Mouse (Mus musculus) kidney, embryonic 14.5 days (tissue): ENCODE results near the gene Gm609. TPM values are rescaled to one million over a fixed set of nuclear protein-coding genes. Genes with fewer than 3 reads are reported as not detected.
"Not testable (repeated sequence)": the region's sequence is repeated elsewhere in the genome, so short reads cannot be mapped to it uniquely, and the experiment has no call there.

Experiments used
- ATAC-seq: fragments of 200-750 bp; cut with Nextera tagmentation; 2 replicates; pipeline ENCODE4 v1.8.0; 2017; ENCODE audit warnings: moderate number of reproducible peaks, mild to moderate bottlenecking, moderate TSS enrichment, moderate library complexity; ENCODE audit not compliant: low FRiP score, low TSS enrichment
- H3K27ac ChIP-seq: fragments of 300-500 bp; sonication (generic); 2 replicates; pipeline ENCODE4 v1.5.1; 2014; ENCODE audit warnings: low read depth, mild to moderate bottlenecking, low read length, moderate library complexity, mixed read lengths
- H3K27me3 ChIP-seq: fragments of 300-500 bp; sonication (generic); 2 replicates; pipeline ENCODE4 v1.6.1; 2014; ENCODE audit warnings: mild to moderate bottlenecking, low read length; ENCODE audit not compliant: control insufficient read depth, insufficient read depth
- H3K36me3 ChIP-seq: fragments of 300-500 bp; sonication (generic); 2 replicates; pipeline ENCODE4 v1.6.1; 2014; ENCODE audit warnings: low read length, mixed read lengths; ENCODE audit not compliant: control insufficient read depth, insufficient read depth
- H3K4me1 ChIP-seq: fragments of 300-500 bp; sonication (generic); 2 replicates; pipeline ENCODE4 v1.6.1; 2014; ENCODE audit warnings: low read length, mixed read lengths; ENCODE audit not compliant: control insufficient read depth, insufficient read depth
- H3K4me2 ChIP-seq: fragments of 300-500 bp; sonication (generic); replicated peaks from 2 replicates; pipeline ENCODE4 v1.6.1; 2014; ENCODE audit warnings: low read depth, mild to moderate bottlenecking, low read length
- H3K4me3 ChIP-seq: fragments of 300-500 bp; sonication (generic); 2 replicates; pipeline ENCODE4 v1.5.1; 2014; ENCODE audit warnings: mild to moderate bottlenecking, low read length
- H3K9ac ChIP-seq: fragments of 300-500 bp; sonication (generic); 2 replicates; pipeline ENCODE4 v1.6.1; 2014; ENCODE audit warnings: low read depth, mild to moderate bottlenecking, low read length, moderate library complexity
- H3K9me3 ChIP-seq: fragments of 300-500 bp; sonication (generic); 2 replicates; pipeline ENCODE4 v1.6.1; 2016; ENCODE audit warnings: low read length; ENCODE audit not compliant: control insufficient read depth
- WGBS: fragments of 180-500 bp; shearing (Covaris S2); extraction: QIAGEN DNeasy Blood & Tissue Kit; methylation state at CpG from one replicate; pipeline ENCODE4 v1.1.7; 2014; 5-methylcytosine and 5-hydroxymethylcytosine counted together
- polyA plus RNA-seq: library from polyadenylated mRNA; unstranded; fragments of >200 nt; fragmentation: Nextera tagmentation; extraction: Ambion mirVana; gene quantifications from 2 replicates; pipeline ENCODE4 v1.2.1, GENCODE M21; 2014

Gm609 gene
- 0.85 and 0.86 TPM in 2 replicates for polyA plus RNA-seq

- peak; percentile 92 for ATAC-seq
- Histone ChIP-seq H3K9ac (no peak within 1 kb of the TSS), H3K27ac (no peak within 1 kb of the TSS), H3K9me3 (no peaks in the 10 kb centered on the region), H3K4me3 (no peak within 1 kb of the TSS), H3K27me3 (no peaks in the 10 kb centered on the region), H3K4me1 (no peaks in the 10 kb centered on the region), H3K4me2 (no peak within 1 kb of the TSS; the same call in 1 of the 2 replicates), H3K36me3 (no peaks in the 10 kb centered on the region)
- WGBS: 47% methylated on average over 5 of the region's 5 CpGs
Measured at GRCm38 (mm10) chr16:45492927-45493326, at the start of gene Gm609. Gene Gm609, minus strand, starts transcription at chr16:45492969.

- no peak for ATAC-seq
Measured at GRCm38 (mm10) chr16:45542108-45542507, 49.3 kb upstream of the Gm609 start.

GRCm38 (mm10) chr16:45538342-45538741, 45.6 kb upstream of the Gm609 start:
- H3K9me3 ChIP-seq, H3K27ac ChIP-seq, H3K4me2 ChIP-seq, H3K36me3 ChIP-seq, H3K9ac ChIP-seq, H3K4me3 ChIP-seq, ATAC-seq, H3K4me1 ChIP-seq, H3K27me3 ChIP-seq: not testable (repeated sequence)
- WGBS: 74% methylated on average over 1 of the region's 1 CpGs

More at GRCm38 (mm10) chr16:45542108-45542507, 49.3 kb upstream of the Gm609 start:
- Histone ChIP-seq H3K4me1 (no peaks in the 10 kb centered on the region), H3K4me2 (no peak overlapping the region), H3K27ac (no peak overlapping the region), H3K27me3 (no peaks in the 10 kb centered on the region), H3K9ac (no peak overlapping the region), H3K4me3 (no peak overlapping the region), H3K36me3 (no peaks in the 10 kb centered on the region), H3K9me3 (no peaks in the 10 kb centered on the region)

GRCm38 (mm10) chr16:45535009-45535408, 42.2 kb upstream of the Gm609 start, which contains the start of gene Slc9c1:
Gene Slc9c1, plus strand, starts transcription at chr16:45535309.
- no peak within 1 kb of the TSS for H3K4me2 ChIP-seq
- H3K27ac ChIP-seq: no peak within 1 kb of the TSS
- no peaks in the 10 kb centered on the region for H3K4me1 ChIP-seq
- H3K9ac ChIP-seq: no peak within 1 kb of the TSS
- H3K36me3 ChIP-seq: no peaks in the 10 kb centered on the region
- no peaks in the 10 kb centered on the region for H3K27me3 ChIP-seq
- H3K4me3 ChIP-seq: no peak within 1 kb of the TSS
- ATAC-seq: no peak
- WGBS: 94% methylated on average over 5 of the region's 5 CpGs
- no peaks in the 10 kb centered on the region for H3K9me3 ChIP-seq

GRCm38 (mm10) chr16:45531950-45532349, 39.2 kb upstream of the Gm609 start, which contains the start of gene Gm17783:
Gene Gm17783, minus strand, starts transcription at chr16:45532050.
- Histone ChIP-seq H3K4me1 (no peaks in the 10 kb centered on the region), H3K9ac (no peak within 1 kb of the TSS), H3K4me2 (no peak within 1 kb of the TSS), H3K27ac (no peak within 1 kb of the TSS), H3K9me3 (no peaks in the 10 kb centered on the region), H3K27me3 (no peaks in the 10 kb centered on the region), H3K4me3 (no peak within 1 kb of the TSS), H3K36me3 (no peaks in the 10 kb centered on the region)
- 66% methylated on average over 4 of the region's 4 CpGs for WGBS
- ATAC-seq: no peak

- WGBS: 78% methylated on average over 5 of the region's 5 CpGs
- Histone ChIP-seq H3K27me3 (no peaks in the 10 kb centered on the region), H3K4me3 (no peak overlapping the region), H3K27ac (no peak overlapping the region), H3K4me1 (no peaks in the 10 kb centered on the region), H3K9ac (no peak overlapping the region), H3K36me3 (no peaks in the 10 kb centered on the region), H3K9me3 (no peaks in the 10 kb centered on the region), H3K4me2 (no peak overlapping the region)
- ATAC-seq: no peak
Measured at GRCm38 (mm10) chr16:45525551-45525950, 32.8 kb upstream of the Gm609 start.

GRCm38 (mm10) chr16:45495326-45495725, 2.6 kb upstream of the Gm609 start:
- H3K9me3 ChIP-seq: no peaks in the 10 kb centered on the region
- no peak overlapping the region for H3K4me2 ChIP-seq
- no peak overlapping the region for H3K4me3 ChIP-seq
- H3K36me3 ChIP-seq: no peaks in the 10 kb centered on the region
- H3K27me3 ChIP-seq: no peaks in the 10 kb centered on the region
- H3K27ac ChIP-seq: no peak overlapping the region
- no peak for ATAC-seq
- H3K9ac ChIP-seq: no peak overlapping the region
- no peaks in the 10 kb centered on the region for H3K4me1 ChIP-seq
- WGBS: 73% methylated on average over 1 of the region's 1 CpGs

GRCm38 (mm10) chr16:45476991-45477390, 15.8 kb downstream of the Gm609 start:
- H3K36me3 ChIP-seq: no peaks in the 10 kb centered on the region
- no peaks in the 10 kb centered on the region for H3K27me3 ChIP-seq
- no peaks in the 10 kb centered on the region for H3K4me1 ChIP-seq
- H3K4me2 ChIP-seq: no peak overlapping the region
- no peak overlapping the region for H3K4me3 ChIP-seq
- H3K9ac ChIP-seq: no peak overlapping the region
- H3K27ac ChIP-seq: no peak overlapping the region
- no peak for ATAC-seq
- H3K9me3 ChIP-seq: no peaks in the 10 kb centered on the region

GRCm38 (mm10) chr16:45471836-45472235, 20.9 kb downstream of the Gm609 start:
- not testable (repeated sequence) for H3K27me3 ChIP-seq, H3K9me3 ChIP-seq, H3K4me2 ChIP-seq, H3K27ac ChIP-seq, H3K9ac ChIP-seq, H3K4me3 ChIP-seq, H3K36me3 ChIP-seq, H3K4me1 ChIP-seq, ATAC-seq
- 43% methylated on average over 3 of the region's 3 CpGs for WGBS
